Mouse (Mus musculus) liver, adult 2 months (tissue): ENCODE results near the gene Larp6. TPM values are rescaled to one million over a fixed set of nuclear protein-coding genes. Genes with fewer than 3 reads are reported as not detected.

ENCODE experiments used
- DNase-seq: peaks from one replicate; pipeline ENCODE4 v3.0.0-alpha.2; 2011; ENCODE audit warnings: low read depth, low spot score; ENCODE audit errors: extremely low read depth
- H3K27ac ChIP-seq: fragments of 200-500 bp; replicated peaks from 2 replicates; pipeline ENCODE4 v1.5.1; 2012; ENCODE audit warnings: low read depth, mild to moderate bottlenecking, control low read depth, inconsistent platforms, low read length; ENCODE audit not compliant: insufficient read depth
- H3K27me3 ChIP-seq: fragments of 200-500 bp; 2 replicates; pipeline ENCODE4 v1.6.1; 2012; ENCODE audit warnings: mild to moderate bottlenecking, moderate library complexity, low read length, inconsistent platforms; ENCODE audit not compliant: control insufficient read depth, insufficient read depth
- H3K36me3 ChIP-seq: fragments of 200-500 bp; 2 replicates; pipeline ENCODE4 v1.6.1; 2012; ENCODE audit warnings: low read length, inconsistent platforms; ENCODE audit not compliant: control insufficient read depth, insufficient read depth
- H3K4me1 ChIP-seq: fragments of 200-500 bp; 2 replicates; pipeline ENCODE4 v1.6.1; 2011; ENCODE audit warnings: low read length; ENCODE audit not compliant: control insufficient read depth, insufficient read depth
- H3K4me3 ChIP-seq: fragments of 200-500 bp; 2 replicates; pipeline ENCODE4 v1.5.1; 2011; ENCODE audit warnings: low read depth, mild to moderate bottlenecking, control low read depth, low read length, moderate library complexity; ENCODE audit not compliant: insufficient read depth
- H3K79me2 ChIP-seq: fragments of 200-500 bp; 2 replicates; pipeline ENCODE4 v1.6.1; 2012; ENCODE audit warnings: inconsistent platforms, mild to moderate bottlenecking, low read length, moderate library complexity; ENCODE audit not compliant: control insufficient read depth, insufficient read depth
- H3K9ac ChIP-seq: fragments of 200-500 bp; 2 replicates; pipeline ENCODE4 v1.6.1; 2012; ENCODE audit warnings: low read depth, mild to moderate bottlenecking, control low read depth, inconsistent platforms, low read length
- CTCF ChIP-seq: fragments of 200-500 bp; IDR thresholded peaks from 2 replicates; pipeline ENCODE4 v1.5.1; 2011; ENCODE audit warnings: low read depth, low read length, control low read depth
- POLR2A ChIP-seq: fragments of 200-500 bp; IDR thresholded peaks from 2 replicates; pipeline ENCODE4 v1.6.1; 2011; ENCODE audit warnings: low read length, control low read depth; ENCODE audit not compliant: insufficient read depth; ENCODE audit errors: extremely low read depth
- WGBS: fragments of 180-500 bp; shearing (Covaris S2); methylation state at CpG from one replicate; pipeline ENCODE4 v1.1.7; 2018; 5-methylcytosine and 5-hydroxymethylcytosine counted together
- polyA plus RNA-seq: library from polyadenylated mRNA; depleted of rRNA; stranded (reverse); fragments of >200 nt; gene quantifications from 2 replicates; pipeline ENCODE4 v1.2.3, GENCODE M21; 2012; rRNA removed
- total RNA-seq: library from RNA; depleted of rRNA; stranded (reverse); fragments of >200 nt; gene quantifications from 2 replicates; pipeline ENCODE4 v1.2.3, GENCODE M21; 2014; rRNA removed

The Larp6 gene
- total and polyA plus RNA-seq, 2 experiments = not detected

DNA sequence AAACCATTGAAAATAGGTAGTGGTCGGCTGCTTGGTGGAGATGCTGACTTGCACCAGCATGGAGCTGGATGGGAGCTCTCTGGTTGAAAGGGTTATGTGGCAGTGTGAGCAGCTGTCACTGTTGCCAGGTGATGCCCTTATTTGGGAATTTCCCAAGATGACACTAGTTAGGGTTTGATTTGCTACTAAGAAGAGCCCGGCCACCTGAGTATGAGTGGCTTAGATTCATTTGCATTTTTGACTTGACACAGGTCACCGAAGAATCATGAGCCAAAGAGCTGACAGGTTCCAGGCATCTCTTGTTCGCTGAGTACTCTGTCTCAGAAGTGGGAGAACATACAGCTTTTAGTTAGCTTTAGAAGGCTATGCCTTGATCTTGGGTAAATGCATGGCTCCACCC lies 72.3 kb downstream of the Larp6 start:
- Histone ChIP-seq H3K4me3 (no peak overlapping the region), H3K36me3 (no peaks in the 10 kb centered on the region), H3K27ac (no peak overlapping the region), H3K9ac (no peak overlapping the region), H3K4me1 (no peaks in the 10 kb centered on the region), H3K79me2 (no peaks in the 10 kb centered on the region), H3K27me3 (no peaks in the 10 kb centered on the region)
- no peak for TF ChIP-seq CTCF
- TF ChIP-seq POLR2A = no peak
- no peak for DNase-seq
- WGBS = 81% methylated on average over 4 of the region's 4 CpGs

DNA sequence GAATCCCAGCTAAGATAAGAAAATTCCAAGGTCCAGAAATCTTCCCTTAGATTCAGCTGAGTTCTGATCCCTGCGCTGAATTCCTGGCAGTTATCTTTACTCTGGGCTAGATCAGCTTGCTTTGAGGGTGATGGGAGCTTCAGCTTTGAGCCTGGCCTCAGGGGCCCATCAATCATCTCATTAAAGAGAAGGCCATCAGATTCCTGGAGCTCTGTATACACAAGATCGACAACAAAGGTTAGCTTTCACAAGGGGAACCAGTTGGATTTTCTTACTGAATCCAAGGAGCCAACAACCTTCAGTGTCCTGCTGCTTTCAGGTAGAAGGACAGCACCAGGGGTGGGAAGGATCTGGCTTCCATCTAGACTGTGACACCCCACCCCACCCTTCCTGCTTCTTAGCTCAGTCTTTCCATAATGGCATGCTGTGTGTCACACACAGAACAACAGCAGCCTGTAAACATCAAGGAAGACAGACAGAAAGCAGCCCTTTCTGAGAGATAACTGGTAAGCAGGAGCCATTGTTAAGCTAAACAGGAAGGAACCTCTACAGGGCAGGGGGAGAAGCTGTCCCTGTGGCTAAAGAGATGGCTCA lies 74.8 kb downstream of the Larp6 start:
- H3K9ac ChIP-seq = no peak overlapping the region
- H3K36me3 ChIP-seq = no peaks in the 10 kb centered on the region
- H3K4me3 ChIP-seq = no peak overlapping the region
- H3K4me1 ChIP-seq = no peaks in the 10 kb centered on the region
- TF ChIP-seq POLR2A = no peak
- no peak for TF ChIP-seq CTCF
- no peaks in the 10 kb centered on the region for H3K79me2 ChIP-seq
- no peaks in the 10 kb centered on the region for H3K27me3 ChIP-seq
- 17% methylated on average over 2 of the region's 2 CpGs for WGBS
- H3K27ac ChIP-seq = no peak overlapping the region
- no peak for DNase-seq

Other genes starting within 250 kb of the Larp6 start
- 0.92 and 1.1 TPM in 2 replicates for gene Thsd4, start 190.9 kb upstream of the Larp6 start, total RNA-seq
- 0.70 and 0.93 TPM in 2 replicates for gene Thsd4, start 190.9 kb upstream of the Larp6 start, polyA plus RNA-seq
- gene Lrrc49, start 24.8 kb upstream of the Larp6 start, total RNA-seq = 0.28 and 0.40 TPM in 2 replicates
- 0.11 and 0.17 TPM in 2 replicates for gene Lrrc49, start 24.8 kb upstream of the Larp6 start, polyA plus RNA-seq
- 3.5 and 3.7 TPM in 2 replicates for gene Uaca, start 81.6 kb downstream of the Larp6 start, total RNA-seq
- 1.7 and 2.0 TPM in 2 replicates for gene Uaca, start 81.6 kb downstream of the Larp6 start, polyA plus RNA-seq